Mouse (Mus musculus) MEL (cell line): Measurements from ENCODE around the gene Sertad2. TPM values are rescaled to one million over a fixed set of nuclear protein-coding genes. Genes with fewer than 3 reads are reported as not detected.

Experiments
- DNase-seq: peaks from one replicate; pipeline ENCODE4 v3.0.0; 2011; ENCODE audit warnings: low read depth, low spot score
- H3K27ac ChIP-seq: 2 replicates; pipeline ENCODE4 v1.5.1; 2012; ENCODE audit warnings: low read depth, mild to moderate bottlenecking, control low read depth, low read length, moderate library complexity; ENCODE audit not compliant: control insufficient read depth
- H3K27me3 ChIP-seq, 2 experiments: fragments of 150-350 bp in 1 of 2; sonication (generic) in 1 of 2; 2 replicates each; pipeline ENCODE4 v1.6.1; 2012; ENCODE audit warnings: low read length in 2 of 2, mild to moderate bottlenecking in 2 of 2, improper control_type of control experiment in 1 of 2, moderate library complexity in 1 of 2; ENCODE audit not compliant: insufficient read depth in 2 of 2, control insufficient read depth in 1 of 2
- H3K36me3 ChIP-seq, 2 experiments: 2 replicates each; pipeline ENCODE4 v1.6.1; 2012 to 2014; ENCODE audit warnings: low read length in 2 of 2, improper control_type of control experiment in 1 of 2, inconsistent platforms in 1 of 2, mild to moderate bottlenecking in 1 of 2; ENCODE audit not compliant: insufficient read depth in 2 of 2, control insufficient read depth in 1 of 2
- H3K4me1 ChIP-seq, 2 experiments: fragments of 150-350 bp in 1 of 2; sonication (generic) in 1 of 2; 2 replicates each; pipeline ENCODE4 v1.6.1; 2012; ENCODE audit warnings: low read length in 2 of 2, improper control_type of control experiment in 1 of 2, mild to moderate bottlenecking in 1 of 2; ENCODE audit not compliant: insufficient read depth in 2 of 2, control insufficient read depth in 1 of 2
- H3K4me3 ChIP-seq, 2 experiments: fragments of 150-350 bp in 1 of 2; sonication (generic) in 1 of 2; 2 replicates each; pipeline ENCODE4 v1.5.1; 2012; ENCODE audit warnings: low read depth in 2 of 2, low read length in 2 of 2, mild to moderate bottlenecking in 2 of 2, moderate library complexity in 2 of 2, control low read depth in 1 of 2, improper control_type of control experiment in 1 of 2; ENCODE audit not compliant: control insufficient read depth in 1 of 2, insufficient read depth in 1 of 2
- H3K79me2 ChIP-seq: 2 replicates; pipeline ENCODE4 v1.6.1; 2012; ENCODE audit warnings: mild to moderate bottlenecking, low read length, moderate library complexity; ENCODE audit not compliant: control insufficient read depth, poor library complexity, insufficient read depth
- H3K9ac ChIP-seq: 2 replicates; pipeline ENCODE4 v1.6.1; 2012; ENCODE audit warnings: low read depth, mild to moderate bottlenecking, control low read depth, low read length, moderate library complexity; ENCODE audit not compliant: control insufficient read depth, poor library complexity, severe bottlenecking
- H3K9me3 ChIP-seq: fragments of 150-350 bp; sonication (generic); replicated peaks from 2 replicates; pipeline ENCODE4 v1.6.1; 2012; ENCODE audit warnings: mild to moderate bottlenecking, low read length, improper control_type of control experiment, moderate library complexity; ENCODE audit not compliant: insufficient read depth
- CTCF ChIP-seq, 3 experiments: IDR thresholded peaks in 2 of 3; conservative IDR thresholded peaks in 1 of 3; 2 replicates each; pipeline ENCODE4 v1.5.1; 2011 to 2012; ENCODE audit warnings: low read length in 3 of 3, low read depth in 2 of 3, mild to moderate bottlenecking in 2 of 3, improper control_type of control experiment in 1 of 3, inconsistent platforms in 1 of 3, mixed read lengths in 1 of 3, moderate library complexity in 1 of 3; ENCODE audit not compliant: control insufficient read depth in 1 of 3, insufficient read depth in 1 of 3, poor library complexity in 1 of 3, severe bottlenecking in 1 of 3
- E2F4 ChIP-seq: IDR thresholded peaks from 2 replicates; pipeline ENCODE4 v1.6.1; 2011; ENCODE audit warnings: low read depth, low read length, improper control_type of control experiment, borderline replicate concordance
- GABPA ChIP-seq: IDR thresholded peaks from 2 replicates; pipeline ENCODE4 v1.6.1; 2012; ENCODE audit warnings: low read depth, mild to moderate bottlenecking, inconsistent platforms, low read length, improper control_type of control experiment, moderate library complexity
- GATA1 ChIP-seq: IDR thresholded peaks from 2 replicates; pipeline ENCODE4 v1.6.1; 2011; ENCODE audit warnings: low read depth, low read length, improper control_type of control experiment
- JUND ChIP-seq: IDR thresholded peaks from 2 replicates; pipeline ENCODE4 v1.6.1; 2011; ENCODE audit warnings: low read depth, mild to moderate bottlenecking, improper control_type of control experiment, low read length
- MAX ChIP-seq: IDR thresholded peaks from 2 replicates; pipeline ENCODE4 v1.6.1; 2011; ENCODE audit warnings: low read length, improper control_type of control experiment
- MEF2A ChIP-seq: IDR thresholded peaks from 2 replicates; pipeline ENCODE4 v1.6.1; 2014; ENCODE audit warnings: low read depth, mild to moderate bottlenecking, inconsistent platforms, low read length, improper control_type of control experiment; ENCODE audit not compliant: poor library complexity, insufficient replicate concordance, severe bottlenecking; ENCODE audit errors: extremely low read depth
- MYB ChIP-seq: IDR thresholded peaks from 2 replicates; pipeline ENCODE4 v1.6.1; 2011; ENCODE audit warnings: mild to moderate bottlenecking, low read depth, low read length, improper control_type of control experiment
- NRF1 ChIP-seq: IDR thresholded peaks from 2 replicates; pipeline ENCODE4 v1.6.1; 2014; ENCODE audit warnings: low read depth, mild to moderate bottlenecking, inconsistent platforms, low read length, improper control_type of control experiment, moderate library complexity; ENCODE audit not compliant: poor library complexity, insufficient read depth, severe bottlenecking
- RCOR1 ChIP-seq: IDR thresholded peaks from 2 replicates; pipeline ENCODE4 v1.6.1; 2012; ENCODE audit warnings: low read depth, mild to moderate bottlenecking, inconsistent platforms, low read length, improper control_type of control experiment
- TAL1 ChIP-seq: IDR thresholded peaks from 2 replicates; pipeline ENCODE4 v1.6.1; 2012; ENCODE audit warnings: mild to moderate bottlenecking, inconsistent platforms, low read length, moderate library complexity, mixed read lengths
- USF2 ChIP-seq, 2 experiments: IDR thresholded peaks; 2 replicates each; pipeline ENCODE4 v1.6.1; 2011 to 2012; ENCODE audit warnings: improper control_type of control experiment in 2 of 2, low read length in 2 of 2, borderline replicate concordance in 1 of 2, inconsistent platforms in 1 of 2, low read depth in 1 of 2, mild to moderate bottlenecking in 1 of 2; ENCODE audit not compliant: insufficient read depth in 1 of 2
- ZKSCAN1 ChIP-seq: IDR thresholded peaks from 2 replicates; pipeline ENCODE4 v1.6.1; 2012; ENCODE audit warnings: low read depth, mild to moderate bottlenecking, inconsistent platforms, low read length, improper control_type of control experiment, moderate library complexity
- polyA plus RNA-seq, 2 experiments: library from polyadenylated mRNA; stranded (reverse) in 1 of 2; unstranded in 1 of 2; fragments of >175 nt in 1 of 2; fragments of >200 nt in 1 of 2; gene quantifications; 2 replicates each; pipeline versions ENCODE4 v1.2.1 to v1.2.4; 2012; ENCODE audit warnings: low replicate concordance in 2 of 2, low read depth in 1 of 2; ENCODE audit not compliant: insufficient read length in 2 of 2, insufficient read depth in 1 of 2, missing spikeins in 1 of 2
- total RNA-seq: library from RNA; depleted of rRNA; stranded (reverse); fragments of 300-350 nt; gene quantifications from 2 replicates; pipeline ENCODE4 v1.2.3, GENCODE M21; 2012

Sertad2 gene
- total and polyA plus RNA-seq, 3 experiments: 7.0 to 11.5 TPM; not detected in 1

- no peak for DNase-seq
- no peak overlapping the region for H3K27ac ChIP-seq
- no peaks in the 10 kb centered on the region for H3K9me3 ChIP-seq
- H3K27me3 ChIP-seq: no peaks in the 10 kb centered on the region
- peaks cover 0 to 5% of the 10 kb centered on the region in 2 experiments; a peak in 1 of 4 replicates for H3K36me3 ChIP-seq
- H3K4me1 ChIP-seq: no peaks in the 10 kb centered on the region
- TF ChIP-seq MAX (no peak), CTCF (IDR thresholded peaks at IDR 0.05 in 2 of 3, conservative IDR thresholded peaks at IDR 0.05 in 1 of 3; ENCODE audit: control insufficient read depth in 1 of 3, insufficient read depth in 1 of 3, low read depth in 2 of 3, low read length in 3 of 3, poor library complexity in 1 of 3, severe bottlenecking in 1 of 3) (0 out of 6 replicates have a peak, but pooled peaks of 1 of the 3 experiments have one; percentile 4), TAL1 (no peak), GATA1 (no peak), GABPA (no peak), NRF1 (no peak)
- no peaks in the 10 kb centered on the region for H3K79me2 ChIP-seq
- no peak overlapping the region for H3K9ac ChIP-seq
- H3K4me3 ChIP-seq: no peak overlapping the region
Measured at GRCm38 (mm10) chr11:20649477-20649876, 106.4 kb downstream of the Sertad2 start.

- H3K79me2 ChIP-seq: no peaks in the 10 kb centered on the region
- no peak overlapping the region for H3K27ac ChIP-seq
- no peaks in the 10 kb centered on the region for H3K4me1 ChIP-seq
- H3K36me3 ChIP-seq: peaks cover 0 to 5% of the 10 kb centered on the region in 2 experiments; a peak in 1 of 4 replicates
- no peak overlapping the region for H3K4me3 ChIP-seq
- no peak for TF ChIP-seq MEF2A
- TF ChIP-seq GABPA: no peak
- no peak for TF ChIP-seq GATA1
- no peak for TF ChIP-seq USF2 (IDR thresholded peaks at IDR 0.05; ENCODE audit: borderline replicate concordance in 1 of 2, insufficient read depth in 1 of 2, low read depth in 1 of 2, low read length in 2 of 2)
- no peak for TF ChIP-seq RCOR1
- no peak for TF ChIP-seq MYB
- no peak for TF ChIP-seq CTCF (IDR thresholded peaks at IDR 0.05 in 2 of 3, conservative IDR thresholded peaks at IDR 0.05 in 1 of 3; ENCODE audit: control insufficient read depth in 1 of 3, insufficient read depth in 1 of 3, low read depth in 2 of 3, low read length in 3 of 3, poor library complexity in 1 of 3, severe bottlenecking in 1 of 3)
- no peak for TF ChIP-seq NRF1
- no peak for TF ChIP-seq ZKSCAN1
- TF ChIP-seq JUND: no peak
- no peak for TF ChIP-seq E2F4
- H3K9me3 ChIP-seq: no peaks in the 10 kb centered on the region
- DNase-seq: no peak
- no peak overlapping the region for H3K9ac ChIP-seq
- no peaks in the 10 kb centered on the region for H3K27me3 ChIP-seq
Measured at GRCm38 (mm10) chr11:20650006-20650639, 107.1 kb downstream of the Sertad2 start.
